Mouse (Mus musculus): ENCODE measurements at regions not wholly inside any gene's neighbourhood (a gene's known extent, or its start where the extent isn't known, plus 50 kb on each side); places are given as distances from the start of the nearest gene placed in this dataset.

DNA sequence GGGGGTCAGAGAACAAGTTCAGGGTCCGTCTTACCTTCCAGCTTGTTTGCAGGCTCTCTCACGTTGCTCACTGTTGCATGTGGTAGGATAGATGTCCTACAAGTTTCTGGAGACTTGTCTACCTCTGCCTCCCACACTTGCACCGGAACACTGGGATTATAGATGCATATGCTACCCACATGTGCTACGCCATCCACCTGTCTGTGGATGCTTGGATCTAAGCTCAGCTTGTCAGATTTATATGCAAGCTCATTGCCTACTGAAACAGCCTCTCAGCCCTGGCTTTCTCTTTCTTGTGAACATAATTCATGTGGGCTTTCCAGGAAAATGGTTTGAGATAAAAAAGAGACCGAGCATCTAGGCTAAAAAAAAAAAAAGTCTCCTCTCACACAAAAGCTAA, 353.0 kb downstream of the Nucb2 start:
- peak; percentile 11 to 22 for DNase-seq (ENCODE audit: low spot score in 2 of 2)

DNA sequence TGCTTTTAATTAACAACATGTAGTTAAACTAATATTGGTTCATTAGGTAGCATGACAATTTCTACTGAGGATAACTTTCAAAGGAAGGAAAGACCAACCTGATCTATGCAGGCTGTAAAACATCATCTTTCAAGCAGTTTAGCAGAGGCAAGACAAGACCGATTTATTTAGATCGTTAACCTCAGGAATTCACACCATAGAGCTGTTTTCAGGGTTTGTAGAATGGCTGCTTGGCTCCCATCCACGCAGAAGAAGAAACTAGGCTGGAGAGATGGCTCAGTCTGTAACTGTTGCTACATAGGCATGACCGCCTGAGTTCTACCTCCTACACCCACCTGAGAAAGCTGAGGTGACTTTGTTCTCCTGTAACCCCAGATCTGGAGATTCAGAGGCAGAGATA, 353.6 kb downstream of the Nucb2 start:
- DNase-seq (ENCODE audit: low spot score in 2 of 2), result no peak

DNA sequence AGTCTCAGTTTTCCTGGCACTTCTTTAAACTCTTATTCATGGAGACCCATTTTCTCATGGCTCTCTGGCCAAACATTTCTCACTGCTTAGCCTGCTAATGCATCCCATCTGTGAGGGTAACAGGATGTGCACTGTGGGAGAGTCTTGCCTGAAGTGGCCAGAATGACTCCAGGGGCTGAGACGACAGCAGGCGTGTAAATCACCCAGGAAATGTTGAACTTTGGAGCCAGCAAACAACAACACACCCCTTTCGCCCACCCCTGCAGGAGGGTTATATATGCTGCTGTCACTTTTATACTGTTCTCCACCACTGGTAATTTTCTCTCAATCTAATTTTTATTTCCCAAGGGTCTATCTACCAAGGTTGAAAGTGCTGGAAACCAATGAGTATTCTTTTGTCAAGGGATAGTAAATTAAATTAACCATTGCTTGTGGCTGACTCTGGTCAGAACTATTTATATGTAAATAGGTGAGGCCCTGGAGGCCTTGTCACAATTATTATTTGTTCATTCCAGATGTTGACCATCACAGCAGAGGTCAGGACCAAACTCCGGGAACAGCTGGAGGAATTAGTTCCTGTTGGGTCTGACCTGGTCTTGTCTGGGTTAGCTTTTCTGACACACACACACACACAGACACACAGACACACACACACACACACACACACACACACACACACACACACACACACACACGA, 378.2 kb downstream of the Nucb2 start:
- no peak for DNase-seq (ENCODE audit: low spot score in 2 of 2)

DNA sequence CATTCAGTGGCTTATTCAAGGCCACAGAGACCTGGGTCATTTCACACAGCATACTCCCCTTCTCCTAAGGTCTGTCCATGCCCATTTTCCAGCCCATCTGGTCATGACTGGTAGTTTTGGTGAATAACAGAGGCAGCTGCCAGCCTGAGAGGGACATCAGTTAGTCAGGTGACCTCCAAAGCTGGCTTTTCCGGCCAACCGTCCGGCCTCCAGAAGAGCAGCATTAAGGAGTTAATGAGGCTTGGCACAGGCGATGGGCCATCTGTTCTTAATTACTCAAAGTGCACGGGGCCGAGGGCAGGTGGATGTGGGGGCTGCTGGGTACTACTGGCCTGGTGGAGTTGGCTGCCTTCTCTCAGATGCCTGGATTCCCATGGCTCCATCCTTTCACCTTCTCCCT, 389.7 kb downstream of the Nucb2 start:
- no peak for DNase-seq (ENCODE audit: low spot score in 2 of 2)

DNA sequence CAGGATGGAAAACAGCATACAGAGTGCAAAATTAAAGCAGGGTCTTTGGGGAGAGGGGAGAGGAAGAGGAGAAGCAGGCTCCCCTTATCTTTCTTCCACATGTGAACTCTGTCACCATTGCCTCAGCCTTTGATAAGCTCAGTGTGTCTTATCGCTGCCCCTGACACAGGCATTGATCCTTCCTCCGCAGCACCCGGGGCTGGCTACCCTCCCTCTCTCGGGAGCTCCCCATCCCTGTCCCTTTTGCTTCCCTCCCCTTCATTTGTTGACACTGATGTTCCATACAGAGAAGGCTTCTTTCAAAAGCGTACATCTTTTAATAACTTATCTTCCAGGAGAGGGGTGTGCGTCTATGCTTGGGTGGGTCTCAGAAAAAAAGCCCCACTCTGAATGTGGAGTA, 411.6 kb downstream of the Nucb2 start:
- DNase-seq (ENCODE audit: low spot score in 2 of 2), result no peak

DNA sequence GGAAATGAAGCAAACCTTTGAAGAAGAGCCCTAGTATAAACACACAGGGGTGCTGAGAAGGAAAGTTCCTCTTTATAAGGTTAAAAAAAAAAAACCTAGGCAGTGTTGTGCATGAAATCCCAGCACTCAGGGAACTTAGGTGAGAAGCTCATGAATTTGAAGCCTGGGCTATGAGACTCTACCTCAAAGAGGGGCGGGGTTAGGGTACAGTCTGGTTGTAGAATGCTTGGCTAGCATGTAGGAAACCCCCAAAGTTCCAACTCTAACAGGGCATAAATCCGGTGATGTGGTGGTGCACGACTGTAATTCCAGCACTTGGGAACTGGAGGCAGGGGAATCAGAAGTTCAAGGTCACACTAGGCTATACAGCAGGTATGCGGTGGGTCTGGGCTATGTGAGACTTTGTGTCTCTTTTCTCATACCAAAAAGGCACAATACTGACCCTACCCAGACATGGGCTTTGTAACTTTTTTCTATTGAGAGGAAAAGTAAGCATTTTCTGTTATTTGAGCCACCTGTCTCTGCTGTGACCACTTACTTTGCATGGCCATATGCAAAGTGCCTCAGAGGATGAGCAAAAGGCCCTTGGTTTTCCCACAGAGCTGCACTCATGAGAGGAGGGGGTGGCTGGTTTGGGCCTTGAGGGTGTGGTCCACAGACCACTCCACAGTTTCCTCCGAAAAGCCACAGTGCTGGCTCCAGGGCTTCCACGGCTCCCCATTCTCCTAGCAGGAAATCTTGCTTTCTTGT, 413.9 kb downstream of the Nucb2 start:
- no peak for DNase-seq (ENCODE audit: low spot score in 2 of 2)

DNA sequence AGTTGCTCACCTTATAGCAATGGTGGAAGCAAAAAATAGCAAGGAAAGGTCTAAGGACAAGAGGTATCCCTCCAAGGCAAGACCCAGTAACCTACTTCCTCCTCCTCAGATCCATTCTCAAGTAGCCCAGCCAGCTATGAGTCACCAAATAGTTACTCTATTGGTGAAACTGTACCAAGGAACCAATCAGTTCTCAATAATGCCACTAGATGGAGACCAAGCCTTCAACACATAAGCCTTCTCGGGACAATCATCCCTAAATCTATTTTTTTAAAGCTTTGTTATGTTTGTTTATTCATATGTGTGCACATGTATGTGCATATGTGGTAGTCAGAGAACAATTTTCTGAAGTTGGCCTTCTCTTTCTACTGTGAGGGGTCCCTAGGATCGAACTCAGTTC, 434.3 kb upstream of the Xylt1 start:
- DNase-seq (ENCODE audit: low spot score in 2 of 2), result no peak

DNA sequence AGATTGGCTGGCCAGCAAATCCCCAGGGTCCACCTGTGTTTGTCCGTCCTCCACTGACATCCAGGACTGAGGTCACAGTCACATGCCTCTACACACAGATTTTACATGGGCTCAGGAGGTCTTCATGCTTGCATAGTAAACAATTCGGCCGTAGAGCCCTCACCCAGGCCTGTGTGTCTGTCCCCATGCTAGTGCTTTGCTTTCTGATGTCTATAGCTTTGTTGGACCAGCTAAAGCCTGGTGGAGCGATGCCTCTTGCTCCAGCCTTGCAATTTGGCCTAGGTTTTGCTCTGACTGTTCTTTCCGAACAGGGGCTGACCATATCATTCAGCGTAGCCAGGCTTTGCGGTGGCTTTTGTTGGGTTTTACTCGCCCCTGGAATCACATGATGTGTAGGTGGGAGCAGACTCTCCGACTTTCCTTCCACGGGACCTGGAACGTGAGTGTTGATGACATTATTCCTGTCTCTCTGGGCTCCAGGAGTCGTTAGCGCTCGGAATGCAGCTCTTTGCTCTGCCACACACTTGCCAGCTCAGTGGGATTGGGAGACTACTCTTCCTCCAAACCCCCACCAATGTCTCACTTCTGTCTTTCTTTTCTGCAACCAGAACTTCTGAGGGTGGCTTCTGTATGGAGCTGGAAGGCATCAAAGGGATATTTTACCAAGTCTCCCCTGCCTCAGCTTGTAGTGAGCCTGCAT, 421.4 kb upstream of the Xylt1 start:
- no peak for DNase-seq (ENCODE audit: low spot score in 2 of 2)

DNA sequence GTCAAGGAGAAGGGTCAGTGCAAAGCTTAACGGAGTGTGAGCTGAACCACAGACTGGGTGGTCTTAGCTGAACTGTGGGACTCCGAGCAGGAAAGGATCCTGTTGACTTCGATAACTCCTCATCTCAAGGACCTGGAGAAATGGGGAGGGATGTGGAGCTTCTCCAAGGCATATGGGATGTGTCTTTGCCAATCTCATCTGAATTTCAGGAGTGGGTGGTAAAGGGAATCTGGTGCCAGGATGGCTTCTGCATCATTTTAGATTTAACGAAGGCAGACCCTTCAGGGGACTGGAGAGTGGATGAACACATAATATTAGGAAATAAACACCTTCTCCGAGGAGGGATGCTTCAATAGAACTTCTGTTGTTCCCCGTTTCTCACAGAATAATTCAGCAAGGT, 416.9 kb upstream of the Xylt1 start:
- DNase-seq (ENCODE audit: low spot score in 2 of 2), result peak; percentile 50

DNA sequence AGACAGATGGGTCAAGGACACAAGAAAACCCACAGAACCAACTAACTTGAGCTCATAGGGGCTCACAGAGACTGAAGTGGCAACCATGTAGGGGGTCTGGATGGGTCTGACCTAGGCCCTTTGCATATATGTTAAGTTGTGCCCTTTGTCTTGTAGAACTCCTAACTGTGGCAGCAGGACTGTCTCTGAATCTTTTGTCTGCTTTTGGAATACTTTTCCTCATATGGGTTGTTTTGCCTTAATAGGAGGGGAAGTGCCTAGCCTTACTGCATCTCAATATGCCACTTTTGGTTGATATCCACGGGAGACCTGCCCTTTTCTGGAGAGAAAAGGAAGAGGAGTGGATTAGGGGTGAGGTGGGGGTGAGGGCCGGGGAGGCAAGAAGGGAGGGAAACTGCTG, 389.4 kb upstream of the Xylt1 start:
- DNase-seq (ENCODE audit: low spot score in 2 of 2), result no peak

DNA sequence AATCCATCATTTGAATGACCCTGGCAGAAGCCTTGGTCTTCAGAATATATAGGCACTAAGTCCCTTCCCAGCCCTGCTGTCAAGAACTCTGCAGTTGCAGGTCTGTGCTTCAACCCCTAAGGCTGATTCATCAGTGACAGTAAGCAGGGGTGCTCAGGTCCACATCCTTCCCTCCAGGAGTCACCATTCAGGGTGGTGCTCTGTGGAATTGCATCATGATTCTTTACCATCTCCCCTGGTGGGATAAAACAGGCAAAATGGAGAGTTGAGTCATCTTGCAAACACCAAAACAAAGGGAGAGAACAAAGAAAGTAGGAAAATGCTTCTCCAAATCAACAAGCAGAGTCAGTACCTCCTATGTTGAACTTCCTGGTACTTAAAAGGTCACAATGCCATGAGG, 388.6 kb upstream of the Xylt1 start:
- DNase-seq (ENCODE audit: low spot score in 2 of 2), result no peak

DNA sequence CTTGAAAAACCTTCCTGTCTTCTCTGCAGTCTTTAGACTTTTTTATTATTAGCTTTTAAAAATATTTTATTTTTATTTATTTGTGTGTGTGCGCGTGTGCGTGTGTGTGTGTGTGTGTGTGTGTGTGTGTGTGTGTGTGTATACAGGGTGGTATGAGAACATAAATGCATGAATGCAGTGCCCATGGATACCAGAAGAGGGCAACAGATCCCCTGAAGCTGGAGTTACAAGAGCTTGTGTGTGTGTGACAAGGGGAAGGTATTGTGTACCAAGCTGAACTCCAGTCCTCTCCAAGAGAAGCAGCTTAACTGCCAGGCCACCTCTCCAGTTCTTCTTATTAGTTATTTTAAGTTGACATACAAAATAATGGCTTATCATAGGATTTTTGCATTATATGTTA, 385.0 kb upstream of the Xylt1 start:
- no peak for DNase-seq (ENCODE audit: low spot score in 2 of 2)

DNA sequence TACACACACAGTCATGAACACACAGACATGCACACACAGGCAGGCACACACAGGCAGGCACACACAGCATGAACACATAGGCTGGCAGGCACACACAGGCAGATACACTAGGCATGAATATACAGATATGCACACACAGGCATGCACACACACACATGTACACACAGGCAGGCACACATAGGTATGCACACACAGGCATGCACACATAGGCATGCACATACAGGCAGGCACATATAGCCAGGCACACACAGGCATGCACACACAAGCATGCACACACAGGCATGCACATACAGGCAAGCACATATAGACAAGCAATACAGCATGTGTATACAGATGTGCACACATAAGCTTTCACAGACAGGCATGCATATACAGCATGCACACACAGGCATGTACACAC, 377.6 kb upstream of the Xylt1 start:
- no peak for DNase-seq (ENCODE audit: low spot score in 2 of 2)

DNA sequence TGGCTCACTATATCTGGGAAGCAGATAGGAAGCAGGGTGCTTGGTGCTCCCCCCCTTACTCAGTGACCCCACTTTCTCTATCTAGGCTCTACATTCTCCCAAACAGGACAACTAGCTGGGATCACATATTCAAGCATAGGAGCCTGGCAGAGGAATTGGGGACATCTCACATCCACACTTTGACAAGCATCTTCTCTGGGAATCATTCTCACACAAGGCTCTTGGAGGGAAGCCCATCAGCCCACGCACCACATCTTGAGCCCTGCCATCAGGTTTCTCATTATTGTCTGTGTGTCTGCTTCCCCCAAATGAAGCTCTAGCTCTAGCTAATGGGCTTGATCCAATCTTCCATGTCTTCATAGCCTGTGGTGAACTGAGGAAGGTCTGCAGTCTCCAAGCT, 362.4 kb upstream of the Xylt1 start:
- DNase-seq (ENCODE audit: low spot score in 2 of 2), result peak; percentile 60 to 74

DNA sequence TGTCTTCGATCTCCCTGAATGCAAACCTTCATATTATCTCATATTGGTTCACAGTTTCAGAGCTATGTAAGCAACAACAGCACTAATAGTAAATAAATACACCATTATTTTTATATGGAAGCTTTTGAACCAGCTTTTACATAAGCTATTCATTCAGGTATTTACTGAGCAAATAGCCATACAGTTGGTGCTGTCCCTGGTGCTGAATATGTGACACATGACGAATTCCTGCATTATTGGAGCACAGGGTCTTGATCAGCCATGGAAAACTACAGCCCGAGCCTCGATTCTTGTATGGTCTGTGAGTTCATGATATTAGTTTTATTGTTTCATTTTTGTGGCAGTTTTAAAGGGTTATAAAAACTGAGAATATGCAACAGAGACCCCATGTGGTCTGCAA, 359.1 kb upstream of the Xylt1 start:
- no peak for DNase-seq (ENCODE audit: low spot score in 2 of 2)

DNA sequence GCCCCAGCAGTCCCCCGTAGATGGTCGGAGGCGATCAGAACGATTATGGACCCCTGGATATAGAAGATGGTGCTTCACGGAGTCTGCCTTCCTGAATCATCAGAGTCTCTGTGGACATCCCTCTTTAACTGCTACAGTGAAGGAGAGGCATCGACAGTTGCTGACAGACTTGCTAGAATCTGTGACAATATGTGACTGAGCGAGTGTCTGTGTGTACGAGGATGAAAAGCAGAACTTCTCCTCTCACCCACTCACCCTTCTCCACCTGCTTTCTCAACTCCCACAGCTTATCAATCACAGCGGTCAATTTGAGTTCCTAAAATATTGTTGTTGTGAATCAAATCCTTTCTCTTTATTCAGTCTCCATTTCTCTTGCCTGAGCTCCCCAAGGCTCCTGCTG, 335.9 kb upstream of the Xylt1 start:
- DNase-seq (ENCODE audit: low spot score in 2 of 2), result peak; percentile 49 to 63

DNA sequence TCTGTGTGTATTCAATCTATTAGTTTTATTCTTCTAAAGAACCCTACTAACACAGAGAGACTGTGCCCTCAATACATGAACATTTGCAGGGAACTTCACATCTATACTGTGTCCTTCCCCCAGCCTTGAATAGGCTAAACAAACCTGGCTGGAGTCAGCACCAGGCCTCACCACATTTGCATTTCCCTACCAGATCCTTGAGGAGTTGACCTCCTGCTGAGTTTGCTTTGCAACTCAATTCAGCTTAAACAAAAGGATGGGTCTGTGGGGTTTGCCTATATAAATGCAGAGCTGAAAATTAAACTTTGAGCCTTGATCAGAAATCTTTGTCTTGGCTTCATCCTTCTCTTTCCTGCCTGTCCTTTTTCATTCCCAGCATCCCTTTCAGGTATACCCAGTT, 331.5 kb upstream of the Xylt1 start:
- DNase-seq (ENCODE audit: low spot score in 2 of 2), result no peak

DNA sequence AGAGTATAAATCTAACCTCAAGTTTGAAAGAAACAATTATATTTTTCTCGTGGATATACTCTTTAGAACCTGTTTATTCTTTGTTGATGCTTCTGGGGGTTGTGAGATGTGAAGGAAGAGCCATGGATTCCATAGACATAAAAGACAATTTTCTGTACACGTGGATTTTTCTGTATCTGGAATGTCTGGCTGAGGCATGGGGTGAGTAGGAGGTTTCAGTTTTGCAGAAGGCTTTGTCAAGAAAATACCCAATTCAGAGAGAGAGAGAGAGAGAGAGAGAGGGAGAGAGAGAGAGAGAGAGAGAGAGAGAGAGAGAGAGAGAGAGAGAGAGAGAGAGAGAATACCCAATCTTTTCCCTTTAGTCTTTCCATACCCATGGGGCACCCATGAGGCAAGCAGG, 315.0 kb upstream of the Xylt1 start:
- DNase-seq (ENCODE audit: low spot score in 2 of 2), result no peak

DNA sequence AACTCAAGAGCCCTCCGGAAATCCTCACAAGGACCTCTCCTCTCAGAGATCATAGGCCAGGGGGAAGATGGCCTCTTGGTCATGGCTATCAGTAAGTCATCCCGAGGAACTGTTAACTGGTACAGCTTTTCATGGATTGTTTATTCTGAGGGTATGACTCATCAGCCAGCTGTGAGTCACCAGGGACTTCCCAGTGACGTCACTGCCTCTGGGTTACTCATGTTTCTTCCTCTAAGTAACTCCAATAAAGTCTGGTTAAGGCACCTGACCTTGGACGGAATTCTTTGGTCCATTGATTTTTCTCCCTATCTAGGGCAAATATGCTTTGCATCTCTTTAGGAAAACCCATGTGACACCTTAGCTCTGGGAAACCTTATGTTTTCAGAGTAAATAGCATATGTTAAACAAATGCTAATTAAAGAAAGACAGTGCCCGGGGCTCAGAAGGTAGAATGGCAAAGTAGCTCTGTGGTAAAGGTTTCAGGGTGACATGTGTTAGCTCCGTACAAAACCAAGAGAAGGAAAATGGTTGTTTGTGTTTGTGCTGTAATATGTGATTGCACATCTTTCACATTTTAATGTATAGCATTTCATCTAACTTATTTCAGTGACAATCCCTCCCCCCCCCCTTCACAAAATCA, 289.7 kb upstream of the Xylt1 start:
- DNase-seq (ENCODE audit: low spot score in 2 of 2), result no peak

DNA sequence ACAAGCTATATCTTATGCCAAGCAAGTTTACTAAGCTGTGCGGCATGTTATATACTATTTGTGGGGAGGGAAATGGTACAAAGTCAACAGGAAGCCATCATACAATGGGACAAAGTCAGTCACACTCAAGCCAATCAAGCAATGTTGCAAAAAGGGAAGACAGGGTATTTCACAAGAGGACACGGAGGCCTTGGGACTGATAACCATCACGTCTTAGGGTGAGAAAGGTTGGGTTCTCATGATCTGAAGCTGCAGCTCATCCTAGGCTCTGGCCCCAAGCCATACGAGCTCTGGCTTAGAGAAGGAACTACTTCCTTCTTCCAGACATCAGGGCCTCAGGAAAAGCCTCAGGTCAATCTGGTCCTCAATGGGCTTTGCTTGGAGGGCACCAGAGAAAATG, 287.9 kb upstream of the Xylt1 start:
- DNase-seq (ENCODE audit: low spot score in 2 of 2), result no peak

DNA sequence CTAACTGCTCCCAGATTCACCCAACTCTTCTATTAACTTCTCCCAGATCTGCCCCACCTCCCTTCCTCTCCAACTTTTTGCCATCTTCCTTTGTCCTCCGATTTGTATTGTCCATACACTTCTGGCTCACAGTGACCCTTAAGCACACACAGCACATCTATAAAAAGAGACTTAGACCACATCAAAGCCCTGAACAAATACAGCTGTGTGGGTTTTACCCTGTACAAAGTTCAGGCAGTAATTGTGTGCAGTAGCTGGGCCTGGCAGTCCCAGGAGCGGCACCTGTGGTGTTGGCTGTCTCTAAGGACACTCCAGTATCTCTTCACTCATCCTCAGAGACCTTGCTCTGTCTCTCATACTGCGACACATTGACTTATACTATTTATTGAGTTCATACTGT, 283.2 kb upstream of the Xylt1 start:
- no peak for DNase-seq (ENCODE audit: low spot score in 2 of 2)

DNA sequence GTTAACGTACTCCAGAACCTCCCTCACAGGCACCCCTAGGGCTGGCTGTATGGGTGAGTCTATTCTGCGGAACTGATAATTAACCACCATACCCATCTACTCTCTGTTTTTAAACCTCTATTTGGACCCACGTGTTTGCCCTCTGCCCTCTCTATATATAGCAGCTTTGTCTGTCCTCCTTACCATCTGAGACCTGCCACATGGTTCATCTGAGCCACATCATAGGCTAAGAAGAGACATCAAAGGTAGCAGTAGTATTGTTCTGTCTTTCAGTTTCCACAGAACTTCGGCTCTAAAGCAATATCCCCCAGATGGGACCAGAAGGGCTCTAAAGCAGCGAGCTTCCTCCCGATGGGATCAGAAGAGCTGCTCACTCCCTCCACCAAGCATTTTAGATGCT, 281.7 kb upstream of the Xylt1 start:
- DNase-seq (ENCODE audit: low spot score in 2 of 2), result no peak

Data from layer of hippocampus, adult 8-10 months (tissue).